Mouse (Mus musculus): ENCODE measurements at regions not wholly inside any gene's neighbourhood (a gene's known extent, or its start where the extent isn't known, plus 50 kb on each side); places are given as distances from the start of the nearest gene placed in this dataset.

GRCm38 (mm10) chr16:49278478-49278877 is 221.2 kb downstream of the Myh15 start:
- Histone ChIP-seq H3K4me3 (no peak overlapping the region), H3K9me3 (no peaks in the 10 kb centered on the region), H3K27me3 (no peaks in the 10 kb centered on the region), H3K4me1 (no peaks in the 10 kb centered on the region), H3K4me2 (no peak overlapping the region), H3K27ac (no peak overlapping the region), H3K9ac (no peak overlapping the region), H3K36me3 (no peaks in the 10 kb centered on the region)
- WGBS, result 2% methylated on average over 2 of the region's 2 CpGs
- ATAC-seq (ENCODE audit: borderline replicate concordance, extremely low read depth, low FRiP score, low TSS enrichment), result peak; percentile 57; the same call in 1 of the 2 replicates

- H3K4me1 ChIP-seq, result no peaks in the 10 kb centered on the region
- WGBS, result 75% methylated on average over 4 of the region's 4 CpGs
- ATAC-seq (ENCODE audit: borderline replicate concordance, extremely low read depth, low FRiP score, low TSS enrichment), result no peak
- no peak overlapping the region for H3K9ac ChIP-seq
- H3K4me2 ChIP-seq, result no peak overlapping the region
- H3K4me3 ChIP-seq, result no peak overlapping the region
- no peaks in the 10 kb centered on the region for H3K9me3 ChIP-seq
- H3K27ac ChIP-seq, result no peak overlapping the region
- H3K27me3 ChIP-seq, result no peaks in the 10 kb centered on the region
- no peaks in the 10 kb centered on the region for H3K36me3 ChIP-seq
Measured at GRCm38 (mm10) chr16:49288096-49288714, 230.9 kb downstream of the Myh15 start.

- no peak overlapping the region for H3K4me3 ChIP-seq
- no peaks in the 10 kb centered on the region for H3K9me3 ChIP-seq
- no peak for ATAC-seq (ENCODE audit: borderline replicate concordance, extremely low read depth, low FRiP score, low TSS enrichment)
- H3K4me1 ChIP-seq, result no peaks in the 10 kb centered on the region
- H3K36me3 ChIP-seq, result no peaks in the 10 kb centered on the region
- no peak overlapping the region for H3K9ac ChIP-seq
- no peaks in the 10 kb centered on the region for H3K27me3 ChIP-seq
- WGBS, result 82% methylated on average over 10 of the region's 10 CpGs
- H3K4me2 ChIP-seq, result no peak overlapping the region
- no peak overlapping the region for H3K27ac ChIP-seq
Measured at GRCm38 (mm10) chr16:49289200-49290079, 232.2 kb downstream of the Myh15 start.

GRCm38 (mm10) chr16:49303612-49304307 is 246.5 kb downstream of the Myh15 start:
- 87% methylated on average over 6 of the region's 6 CpGs for WGBS
- Histone ChIP-seq H3K27me3 (no peaks in the 10 kb centered on the region), H3K36me3 (no peaks in the 10 kb centered on the region), H3K9ac (no peak overlapping the region), H3K9me3 (no peaks in the 10 kb centered on the region), H3K4me3 (no peak overlapping the region), H3K27ac (no peak overlapping the region), H3K4me2 (no peak overlapping the region), H3K4me1 (no peaks in the 10 kb centered on the region)
- no peak for ATAC-seq (ENCODE audit: borderline replicate concordance, extremely low read depth, low FRiP score, low TSS enrichment)

- no peaks in the 10 kb centered on the region for H3K9me3 ChIP-seq
- WGBS, result 70% methylated on average over 2 of the region's 2 CpGs
- no peak overlapping the region for H3K27ac ChIP-seq
- no peaks in the 10 kb centered on the region for H3K4me1 ChIP-seq
- no peak overlapping the region for H3K4me3 ChIP-seq
- no peaks in the 10 kb centered on the region for H3K36me3 ChIP-seq
- H3K9ac ChIP-seq, result no peak overlapping the region
- H3K27me3 ChIP-seq, result no peaks in the 10 kb centered on the region
- ATAC-seq (ENCODE audit: borderline replicate concordance, extremely low read depth, low FRiP score, low TSS enrichment), result no peak
- H3K4me2 ChIP-seq, result no peak overlapping the region
Measured at GRCm38 (mm10) chr16:49304354-49304753, 247.1 kb downstream of the Myh15 start.

- Histone ChIP-seq H3K27me3 (no peaks in the 10 kb centered on the region), H3K4me3 (no peak overlapping the region), H3K9me3 (no peaks in the 10 kb centered on the region), H3K36me3 (no peaks in the 10 kb centered on the region), H3K27ac (no peak overlapping the region), H3K4me2 (no peak overlapping the region), H3K4me1 (no peaks in the 10 kb centered on the region), H3K9ac (no peak overlapping the region)
- 80% methylated on average over 2 of the region's 2 CpGs for WGBS
- ATAC-seq (ENCODE audit: borderline replicate concordance, extremely low read depth, low FRiP score, low TSS enrichment), result no peak
Measured at GRCm38 (mm10) chr16:49317061-49317460, 259.8 kb downstream of the Myh15 start.

GRCm38 (mm10) chr16:49319047-49319678 is 261.9 kb downstream of the Myh15 start:
- no peak for ATAC-seq (ENCODE audit: borderline replicate concordance, extremely low read depth, low FRiP score, low TSS enrichment)
- no peak overlapping the region for H3K27ac ChIP-seq
- WGBS, result 74% methylated on average over 4 of the region's 4 CpGs
- no peak overlapping the region for H3K9ac ChIP-seq
- H3K27me3 ChIP-seq, result no peaks in the 10 kb centered on the region
- no peaks in the 10 kb centered on the region for H3K4me1 ChIP-seq
- no peak overlapping the region for H3K4me3 ChIP-seq
- no peaks in the 10 kb centered on the region for H3K36me3 ChIP-seq
- no peak overlapping the region for H3K4me2 ChIP-seq
- no peaks in the 10 kb centered on the region for H3K9me3 ChIP-seq

GRCm38 (mm10) chr16:49319774-49320173 is 262.5 kb downstream of the Myh15 start:
- Histone ChIP-seq H3K4me3 (no peak overlapping the region), H3K4me1 (no peaks in the 10 kb centered on the region), H3K27ac (no peak overlapping the region), H3K4me2 (no peak overlapping the region), H3K9ac (no peak overlapping the region), H3K36me3 (no peaks in the 10 kb centered on the region), H3K9me3 (no peaks in the 10 kb centered on the region), H3K27me3 (no peaks in the 10 kb centered on the region)
- 75% methylated on average over 5 of the region's 5 CpGs for WGBS
- ATAC-seq (ENCODE audit: borderline replicate concordance, extremely low read depth, low FRiP score, low TSS enrichment), result no peak

- H3K36me3 ChIP-seq, result no peaks in the 10 kb centered on the region
- H3K4me2 ChIP-seq, result no peak overlapping the region
- no peaks in the 10 kb centered on the region for H3K9me3 ChIP-seq
- H3K9ac ChIP-seq, result no peak overlapping the region
- no peaks in the 10 kb centered on the region for H3K4me1 ChIP-seq
- H3K27me3 ChIP-seq, result no peaks in the 10 kb centered on the region
- no peak overlapping the region for H3K27ac ChIP-seq
- no peak for ATAC-seq (ENCODE audit: borderline replicate concordance, extremely low read depth, low FRiP score, low TSS enrichment)
- 87% methylated on average over 1 of the region's 1 CpGs for WGBS
- no peak overlapping the region for H3K4me3 ChIP-seq
Measured at GRCm38 (mm10) chr16:49321951-49322350, 264.7 kb downstream of the Myh15 start.

GRCm38 (mm10) chr16:49330725-49331386 is 273.6 kb downstream of the Myh15 start:
- Histone ChIP-seq H3K9ac (no peak overlapping the region), H3K27ac (no peak overlapping the region), H3K27me3 (no peaks in the 10 kb centered on the region), H3K9me3 (no peaks in the 10 kb centered on the region), H3K4me3 (no peak overlapping the region), H3K36me3 (no peaks in the 10 kb centered on the region), H3K4me1 (no peaks in the 10 kb centered on the region), H3K4me2 (no peak overlapping the region)
- ATAC-seq (ENCODE audit: borderline replicate concordance, extremely low read depth, low FRiP score, low TSS enrichment), result no peak
- WGBS, result 75% methylated on average over 5 of the region's 5 CpGs

GRCm38 (mm10) chr16:49332107-49332722 is 274.9 kb downstream of the Myh15 start:
- Histone ChIP-seq H3K36me3 (no peaks in the 10 kb centered on the region), H3K27me3 (no peaks in the 10 kb centered on the region), H3K4me1 (no peaks in the 10 kb centered on the region), H3K27ac (no peak overlapping the region), H3K9ac (no peak overlapping the region), H3K9me3 (no peaks in the 10 kb centered on the region), H3K4me2 (no peak overlapping the region), H3K4me3 (no peak overlapping the region)
- 56% methylated on average over 5 of the region's 5 CpGs for WGBS
- ATAC-seq (ENCODE audit: borderline replicate concordance, extremely low read depth, low FRiP score, low TSS enrichment), result peak; percentile 78; the same call in 1 of the 2 replicates
